Mouse (Mus musculus) hindbrain, postnatal 0 days (tissue): ENCODE data around the gene Hoxb3. TPM values are rescaled to one million over a fixed set of nuclear protein-coding genes. Genes with fewer than 3 reads are reported as not detected.

ENCODE experiments used
- ATAC-seq: fragments of 200-750 bp; cut with Nextera tagmentation; 2 replicates; pipeline ENCODE4 v1.8.0; 2017; ENCODE audit warnings: mild to moderate bottlenecking, moderate TSS enrichment, moderate library complexity
- DNase-seq: peaks from one replicate; pipeline ENCODE4 v3.0.0-alpha.2; 2015; ENCODE audit warnings: low spot score
- H3K27ac ChIP-seq: fragments of 300-500 bp; sonication (generic); 2 replicates; pipeline ENCODE4 v1.5.1; 2014; ENCODE audit warnings: mild to moderate bottlenecking
- H3K27me3 ChIP-seq: fragments of 300-500 bp; sonication (generic); 2 replicates; pipeline ENCODE4 v1.6.1; 2014; ENCODE audit warnings: low read length, mixed read lengths; ENCODE audit not compliant: insufficient read depth
- H3K36me3 ChIP-seq: fragments of 300-500 bp; sonication (generic); 2 replicates; pipeline ENCODE4 v1.6.1; 2014; ENCODE audit warnings: low read length, mixed read lengths; ENCODE audit not compliant: insufficient read depth
- H3K4me1 ChIP-seq: fragments of 300-500 bp; sonication (generic); 2 replicates; pipeline ENCODE4 v1.6.1; 2014; ENCODE audit warnings: antibody characterized with exemption, low read length, mixed read lengths; ENCODE audit not compliant: insufficient read depth
- H3K4me2 ChIP-seq: fragments of 300-500 bp; sonication (generic); 2 replicates; pipeline ENCODE4 v1.6.1; 2014; ENCODE audit warnings: low read depth, mild to moderate bottlenecking, low read length, moderate library complexity, mixed read lengths
- H3K4me3 ChIP-seq: fragments of 300-500 bp; sonication (generic); 2 replicates; pipeline ENCODE4 v1.5.1; 2014; ENCODE audit warnings: low read length
- H3K9ac ChIP-seq: fragments of 300-500 bp; sonication (generic); replicated peaks from 2 replicates; pipeline ENCODE4 v1.6.1; 2014; ENCODE audit warnings: mild to moderate bottlenecking, low read length, moderate library complexity, mixed read lengths
- H3K9me3 ChIP-seq: fragments of 300-500 bp; sonication (generic); 2 replicates; pipeline ENCODE4 v1.6.1; 2016; ENCODE audit warnings: low read length, mixed read lengths
- CTCF ChIP-seq: IDR thresholded peaks from 2 replicates; pipeline ENCODE4 v1.5.1; 2016; ENCODE audit warnings: antibody characterized with exemption, control low read depth, low read depth
- WGBS: fragments of 180-500 bp; shearing (Covaris S2); extraction: QIAGEN DNeasy Blood & Tissue Kit; methylation state at CpG from one replicate; pipeline ENCODE4 v1.1.7; 2014; 5-methylcytosine and 5-hydroxymethylcytosine counted together
- polyA plus RNA-seq: library from polyadenylated mRNA; unstranded; fragments of >200 nt; fragmentation: Nextera tagmentation; extraction: Ambion mirVana; gene quantifications from 2 replicates; pipeline ENCODE4 v1.2.1, GENCODE M21; 2015
- total RNA-seq: library from RNA; depleted of rRNA; stranded (reverse); fragments of >200 nt; gene quantifications from 2 replicates; pipeline ENCODE4 v1.2.3, GENCODE M21; 2014

Hoxb3 gene
- total and polyA plus RNA-seq, 2 experiments from 2014 or later: 8.1 to 42.2 TPM

GRCm38 (mm10) chr11:96303151-96304099 is 19.7 kb upstream of the Hoxb3 start, which contains the start of gene Hoxb5:
Gene Hoxb5, plus strand, starts transcription at chr11:96303336.
- Histone ChIP-seq H3K36me3 (no peaks in the 10 kb centered on the region), H3K4me3 (peak within 1 kb of the TSS; percentile 30), H3K4me2 (peak within 1 kb of the TSS; percentile 30), H3K9me3 (no peaks in the 10 kb centered on the region), H3K9ac (peak within 1 kb of the TSS; percentile 53), H3K27ac (peak within 1 kb of the TSS; percentile 69), H3K27me3 (peaks cover 75% of the 10 kb centered on the region), H3K4me1 (no peaks in the 10 kb centered on the region)
- TF ChIP-seq CTCF: peak; percentile 88
- DNase-seq (peak; percentile 83), ATAC-seq (peak; percentile 49; the same call in 1 of the 2 replicates)
- WGBS: 1% methylated on average over 69 of the region's 69 CpGs

GRCm38 (mm10) chr11:96304381-96305195 is 18.5 kb upstream of the Hoxb3 start:
- Histone ChIP-seq H3K4me2 (peak overlapping the region; percentile 30), H3K27ac (peak overlapping the region; percentile 69)

GRCm38 (mm10) chr11:96305505-96306182 is 17.5 kb upstream of the Hoxb3 start:
- peak overlapping the region; percentile 30 for H3K4me2 ChIP-seq
- H3K4me1 ChIP-seq: no peaks in the 10 kb centered on the region
- DNase-seq (no peak), ATAC-seq (no peak)
- TF ChIP-seq CTCF: no peak
- WGBS: 46% methylated on average over 6 of the region's 6 CpGs
- no peak overlapping the region for H3K9ac ChIP-seq
- no peaks in the 10 kb centered on the region for H3K9me3 ChIP-seq
- H3K27me3 ChIP-seq: peaks cover 83% of the 10 kb centered on the region
- 0 out of 2 replicates have a peak overlapping the region, but pooled peaks have one; percentile 5 for H3K4me3 ChIP-seq
- H3K36me3 ChIP-seq: no peaks in the 10 kb centered on the region
- H3K27ac ChIP-seq: peak overlapping the region; percentile 29; the same call in 1 of the 2 replicates

More at GRCm38 (mm10) chr11:96304381-96305195, 18.5 kb upstream of the Hoxb3 start:
- 3% methylated on average over 38 of the region's 38 CpGs for WGBS
- no peaks in the 10 kb centered on the region for H3K4me1 ChIP-seq
- DNase-seq (no peak), ATAC-seq (no peak)
- H3K4me3 ChIP-seq: peak overlapping the region; percentile 30
- H3K9ac ChIP-seq: peak overlapping the region; percentile 53
- no peaks in the 10 kb centered on the region for H3K36me3 ChIP-seq
- peaks cover 83% of the 10 kb centered on the region for H3K27me3 ChIP-seq
- H3K9me3 ChIP-seq: no peaks in the 10 kb centered on the region
- no peak for TF ChIP-seq CTCF

- Histone ChIP-seq H3K36me3 (no peaks in the 10 kb centered on the region), H3K27ac (no peak overlapping the region), H3K4me1 (no peaks in the 10 kb centered on the region), H3K4me3 (no peak overlapping the region), H3K9ac (no peak overlapping the region), H3K4me2 (peak overlapping the region; percentile 30), H3K27me3 (peaks cover 84% of the 10 kb centered on the region), H3K9me3 (no peaks in the 10 kb centered on the region)
- DNase-seq: no peak
- no peak for TF ChIP-seq CTCF
- no peak for ATAC-seq
- WGBS: 22% methylated on average over 7 of the region's 7 CpGs
Measured at GRCm38 (mm10) chr11:96306183-96306907, 16.8 kb upstream of the Hoxb3 start.

- H3K9me3 ChIP-seq: no peaks in the 10 kb centered on the region
- no peaks in the 10 kb centered on the region for H3K4me1 ChIP-seq
- H3K27me3 ChIP-seq: peaks cover 84% of the 10 kb centered on the region
- TF ChIP-seq CTCF: no peak
- DNase-seq: no peak
- no peaks in the 10 kb centered on the region for H3K36me3 ChIP-seq
- ATAC-seq: no peak
- H3K4me2 ChIP-seq: peak overlapping the region; percentile 30
- H3K9ac ChIP-seq: no peak overlapping the region
- WGBS: 17% methylated on average over 13 of the region's 13 CpGs
- no peak overlapping the region for H3K4me3 ChIP-seq
- no peak overlapping the region for H3K27ac ChIP-seq
Measured at GRCm38 (mm10) chr11:96306908-96307269, 16.2 kb upstream of the Hoxb3 start.

GRCm38 (mm10) chr11:96308763-96309162 is 14.4 kb upstream of the Hoxb3 start:
- no peak for TF ChIP-seq CTCF
- Histone ChIP-seq H3K4me3 (no peak overlapping the region), H3K27me3 (peaks cover 95% of the 10 kb centered on the region), H3K4me2 (peak overlapping the region; percentile 30), H3K27ac (0 out of 2 replicates have a peak overlapping the region, but pooled peaks have one; percentile 27), H3K36me3 (no peaks in the 10 kb centered on the region), H3K9me3 (no peaks in the 10 kb centered on the region), H3K9ac (0 out of 2 replicates have a peak overlapping the region, but pooled peaks have one; percentile 2), H3K4me1 (no peaks in the 10 kb centered on the region)
- no peak for ATAC-seq
- 20% methylated on average over 4 of the region's 4 CpGs for whole genome bisulfite sequencing
- DNase-seq: no peak
